Mouse (Mus musculus) heart, adult 8-10 months (tissue): ENCODE data around the gene Gstp3. TPM values are rescaled to one million over a fixed set of nuclear protein-coding genes. Genes with fewer than 3 reads are reported as not detected.
"Not testable (repeated sequence)": the region's sequence is repeated elsewhere in the genome, so short reads cannot be mapped to it uniquely, and the experiment has no call there.

ENCODE experiments used
- DNase-seq: peaks from one replicate; pipeline ENCODE4 v3.0.0; 2022; ENCODE audit warnings: low spot score
- total RNA-seq, 4 experiments: library from RNA; stranded (reverse); gene quantifications; 2 replicates each; pipeline ENCODE4 v1.2.4; 2022

Gene Gstp3
- total RNA-seq, 4 experiments from 2014 or later, result not detected

GRCm38 (mm10) chr19:4040941-4041340, 18.4 kb downstream of the Gstp3 start:
- not testable (repeated sequence) for DNase-seq

- DNase-seq, result peak; percentile 88
Observed at GRCm38 (mm10) chr19:4037788-4038232, 21.6 kb downstream of the Gstp3 start, which contains the start of gene Gstp1. Gene Gstp1 (minus strand): TSS chr19:4037985.

GRCm38 (mm10) chr19:4037154-4037787, 22.1 kb downstream of the Gstp3 start:
- not testable (repeated sequence) for DNase-seq

GRCm38 (mm10) chr19:4036327-4037045, 22.9 kb downstream of the Gstp3 start:
- DNase-seq, result no peak

DNA sequence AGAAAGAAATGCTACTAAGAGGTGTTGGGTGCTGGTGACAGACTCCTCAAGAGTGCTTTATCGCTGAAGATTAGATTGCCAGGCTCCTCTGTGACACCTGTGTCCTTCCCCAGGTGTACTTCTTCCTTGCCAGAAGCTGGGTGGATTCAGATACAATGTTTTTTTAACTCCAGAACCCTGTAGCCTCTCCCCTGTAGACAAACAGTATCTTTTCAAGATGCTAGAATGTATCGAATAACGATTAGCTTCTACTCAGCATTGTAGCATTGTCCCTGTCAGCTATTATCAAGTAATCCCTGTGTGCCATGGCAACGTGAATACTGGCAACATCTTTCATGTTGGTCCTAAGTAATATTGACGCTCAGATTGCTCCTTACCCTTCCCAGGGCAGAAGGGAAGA, 25.6 kb downstream of the Gstp3 start:
- no peak for DNase-seq

DNA sequence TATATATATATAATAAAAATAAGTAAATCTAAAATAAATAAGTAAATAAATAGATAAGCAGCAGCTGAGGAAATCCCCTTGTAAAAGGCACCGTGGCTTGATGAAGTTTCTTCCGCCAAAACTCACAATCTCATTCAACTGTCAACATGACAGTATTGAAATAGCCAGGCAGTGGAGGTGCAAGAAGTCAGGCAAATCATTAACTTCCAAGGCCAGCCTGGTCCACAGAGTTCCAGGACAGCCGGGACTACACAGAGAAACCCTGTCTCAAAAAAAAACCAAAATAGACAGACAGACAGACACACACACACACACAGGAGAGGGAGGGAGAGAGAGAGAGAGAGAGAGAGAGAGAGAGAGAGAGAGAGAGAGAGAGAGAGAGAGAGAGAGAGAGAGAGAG, 26.1 kb downstream of the Gstp3 start:
- no peak for DNase-seq

DNA sequence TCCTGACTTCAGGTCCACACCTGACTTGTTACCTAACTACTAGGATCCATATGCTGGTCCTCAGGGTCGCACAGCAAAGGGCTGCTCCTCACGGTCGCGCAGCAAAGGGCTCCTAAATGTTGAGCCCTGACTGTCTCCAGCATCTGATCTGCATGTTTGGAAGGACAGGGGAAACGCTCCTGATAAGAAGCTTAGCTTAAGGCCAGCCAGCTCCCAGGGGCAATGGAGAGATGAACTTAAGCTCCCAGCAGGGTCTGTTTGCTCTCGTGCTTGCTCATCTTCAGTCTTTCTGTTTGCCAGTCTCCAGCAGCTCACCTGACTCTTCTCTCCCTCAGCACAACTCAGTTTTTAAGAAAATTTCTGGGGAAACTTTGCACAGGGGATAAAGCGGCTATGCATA, 26.7 kb downstream of the Gstp3 start:
- DNase-seq, result no peak

DNA sequence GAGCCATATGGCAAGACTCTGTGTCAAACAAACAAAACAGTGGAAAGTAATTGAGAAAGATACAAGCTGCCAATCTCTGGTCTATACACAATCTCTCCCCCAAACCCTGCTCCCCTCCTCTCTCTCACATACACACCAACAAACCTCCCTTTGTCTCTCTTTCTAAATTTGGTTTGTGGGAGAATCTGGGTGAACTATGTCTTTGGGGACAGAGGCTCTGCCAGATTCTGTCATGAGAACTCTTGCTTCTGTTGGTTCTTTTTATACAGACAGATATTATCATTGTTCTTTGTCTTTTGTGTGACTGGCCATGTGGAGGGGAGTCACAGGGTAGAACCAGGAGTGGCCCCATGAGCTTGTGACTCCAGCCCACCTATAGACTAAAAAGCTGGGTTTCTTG, 31.8 kb downstream of the Gstp3 start:
- DNase-seq, result no peak

DNA sequence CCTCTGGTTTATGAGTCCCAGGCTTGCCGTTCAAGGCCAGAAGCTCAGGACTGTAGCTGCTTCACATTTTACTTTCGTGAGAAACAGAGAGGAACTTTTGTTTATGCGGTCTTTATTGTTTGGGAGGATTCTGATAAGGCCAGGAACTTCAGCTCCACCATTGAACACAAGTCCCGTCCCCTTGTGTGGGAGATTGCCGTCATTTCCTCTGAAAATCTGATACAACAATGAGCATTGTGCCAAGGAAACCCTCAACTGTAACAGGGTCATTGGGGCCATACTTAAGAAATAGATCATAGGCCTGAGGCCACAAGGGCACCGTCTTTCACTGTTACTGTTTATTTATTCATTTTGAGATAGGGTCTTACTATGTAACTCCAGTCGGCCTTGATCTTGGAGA, 36.2 kb downstream of the Gstp3 start:
- no peak for DNase-seq

DNA sequence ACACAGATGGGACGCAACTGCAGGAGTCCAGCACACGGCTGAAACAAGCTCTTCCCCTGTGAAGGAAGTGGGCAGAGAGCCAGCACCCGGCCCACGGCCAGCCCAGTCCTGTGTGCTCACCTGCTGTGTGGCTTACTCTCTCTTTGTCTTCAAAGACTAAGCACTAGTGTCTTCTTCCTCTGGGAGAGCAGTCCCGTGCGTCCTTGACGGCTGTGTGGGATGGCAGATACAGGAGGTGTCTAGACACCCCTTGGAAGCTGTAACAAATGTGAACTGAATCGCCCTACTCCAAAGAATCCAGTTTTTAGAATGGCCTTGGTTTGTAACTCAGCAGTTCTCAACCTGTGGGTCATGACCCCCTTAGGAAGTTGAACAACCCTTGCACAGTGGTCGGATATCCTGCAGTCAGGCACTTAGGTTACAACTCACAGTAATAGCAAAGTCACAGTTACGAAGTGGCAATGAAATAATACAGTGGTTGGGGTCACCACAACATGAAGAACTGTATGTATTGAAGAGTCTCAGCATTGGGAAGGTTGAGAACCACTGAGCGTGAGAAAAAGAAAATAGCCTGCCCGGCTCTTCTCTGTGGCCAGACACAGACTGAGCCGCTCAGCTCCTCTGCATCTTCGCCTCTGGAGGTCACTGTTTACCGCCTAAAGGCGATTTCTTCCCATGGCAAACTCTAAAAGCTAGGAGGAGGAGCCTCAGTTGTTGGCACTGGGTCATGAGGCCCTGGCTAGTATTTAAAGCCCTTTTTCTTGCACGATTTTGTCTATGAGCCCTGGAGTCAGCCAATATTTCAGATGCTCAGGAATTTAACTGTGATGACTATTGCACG, 40.4 kb downstream of the Gstp3 start:
- peak; percentile 90 for DNase-seq

- DNase-seq, result no peak
Observed at GRCm38 (mm10) chr19:4017921-4018587, 41.3 kb downstream of the Gstp3 start.

- no peak for DNase-seq
Observed at GRCm38 (mm10) chr19:4015635-4016034, 43.7 kb downstream of the Gstp3 start.

GRCm38 (mm10) chr19:4014802-4015201, 44.6 kb downstream of the Gstp3 start:
- no peak for DNase-seq

- no peak for DNase-seq
Observed at GRCm38 (mm10) chr19:4013066-4013465, 46.3 kb downstream of the Gstp3 start.

DNA sequence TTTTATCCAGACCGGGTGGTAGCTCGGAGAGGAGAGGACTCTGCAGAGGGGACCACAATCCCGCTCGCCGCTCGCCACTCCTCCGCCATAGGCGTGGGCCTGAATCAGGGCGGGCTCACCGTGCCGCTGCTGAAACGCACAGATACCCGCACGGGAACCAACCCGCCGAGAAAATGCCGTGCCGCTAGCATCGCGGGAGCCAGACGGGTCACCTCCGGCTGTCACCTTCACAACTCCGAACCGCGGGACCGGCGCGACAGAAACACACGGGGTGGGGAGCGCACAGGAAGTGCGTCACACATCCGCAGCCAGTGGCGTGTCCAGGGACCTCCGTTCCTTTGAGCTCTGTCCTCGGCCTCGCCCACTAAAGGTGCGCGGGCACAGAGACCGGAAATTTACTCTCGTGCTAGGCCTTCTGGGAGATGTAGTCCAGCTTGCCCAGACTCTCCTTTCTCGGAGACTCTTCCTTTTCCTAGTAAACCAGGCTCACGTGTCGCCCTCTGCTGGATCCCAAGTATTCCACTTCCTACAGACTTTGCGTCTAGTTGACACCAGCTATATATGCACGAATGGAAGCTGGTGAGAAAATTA, 46.8 kb downstream of the Gstp3 start, which contains the start of gene Ndufv1:
Ndufv1 (minus strand) TSS at position 375 of the 591 bp plus-strand sequence.
- peak; percentile 99 for DNase-seq

DNA sequence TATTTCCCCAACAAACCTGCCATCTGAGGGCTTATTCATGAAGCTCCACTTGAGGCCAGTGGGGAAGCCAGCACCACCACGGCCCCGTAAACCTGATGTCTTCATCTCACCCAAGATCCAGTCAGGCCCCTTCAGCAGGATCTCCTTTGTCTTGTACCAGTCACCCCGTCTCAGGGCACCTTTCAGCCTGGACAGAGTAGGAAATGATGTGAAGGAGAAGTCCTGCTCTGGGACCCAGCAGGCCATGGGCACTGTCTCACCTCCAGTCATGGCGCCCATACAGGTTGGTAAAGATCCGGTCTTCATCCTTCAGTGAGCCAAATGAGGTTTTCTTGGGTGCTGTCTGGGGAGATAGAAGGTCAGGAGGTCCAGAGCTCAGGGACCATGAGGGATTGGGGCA, 48.3 kb downstream of the Gstp3 start:
- DNase-seq, result no peak

Other genes with a start within 250 kb of the Gstp3 start
- gene Chka, start 207.8 kb downstream of the Gstp3 start, total RNA-seq, result 10 to 100 TPM in 1 of 4 experiments, 1 to 10 TPM in 3; 8.3 to 10.4 (median 8.7) TPM
- gene Tcirg1, start 152.4 kb downstream of the Gstp3 start, total RNA-seq, result 10 to 100 TPM in 2 of 4 experiments, 1 to 10 TPM in 2; 8.5 to 13.9 (median 9.3) TPM
- 100 to 1,000 TPM; 481 to 543 (median 507) TPM for gene Ndufs8, start 146.8 kb downstream of the Gstp3 start, total RNA-seq
- gene Aldh3b1, start 129.8 kb downstream of the Gstp3 start, total RNA-seq, result 1 to 10 TPM in 3 of 4 experiments, under 1 TPM in 1; 0.76 to 2.2 (median 1.6) TPM
- gene Unc93b1, start 124.4 kb downstream of the Gstp3 start, total RNA-seq, result 10 to 100 TPM; 11.1 to 19.2 (median 13.7) TPM
- 1 to 10 TPM in 1 of 4 experiments, under 1 TPM in 3; 0.35 to 1.2 (median 0.55) TPM for gene Aldh3b3, start 100.9 kb downstream of the Gstp3 start, total RNA-seq
- under 1 TPM in 2 of 4 experiments, not detected in 2; 0.19 to 0.23 TPM for gene Aldh3b2, start 87.2 kb downstream of the Gstp3 start, total RNA-seq
- gene Acy3, start 73.0 kb downstream of the Gstp3 start, total RNA-seq, result 10 to 100 TPM; 24.2 to 32.4 (median 28.4) TPM
- not detected for gene Tbx10, start 66.8 kb downstream of the Gstp3 start, total RNA-seq
- gene Nudt8, start 59.0 kb downstream of the Gstp3 start, total RNA-seq, result 100 to 1,000 TPM; 134 to 165 (median 153) TPM
- gene Gm49405, start 58.9 kb downstream of the Gstp3 start, total RNA-seq, result 1 to 10 TPM in 1 of 4 experiments, under 1 TPM in 3; 0.69 to 1.6 (median 0.81) TPM
- gene Doc2g, start 56.3 kb downstream of the Gstp3 start, total RNA-seq, result 100 to 1,000 TPM; 255 to 281 (median 261) TPM
- gene Ndufv1, start 46.8 kb downstream of the Gstp3 start, total RNA-seq, result 1,000 to 10,000 TPM; 1,087 to 1,207 (median 1,176) TPM
- gene Gstp1, start 21.6 kb downstream of the Gstp3 start, total RNA-seq, result 100 to 1,000 TPM; 355 to 468 (median 390) TPM
- gene Gstp2, start 13.5 kb downstream of the Gstp3 start, total RNA-seq, result 100 to 1,000 TPM; 131 to 147 (median 142) TPM
- gene Cabp2, start 22.0 kb upstream of the Gstp3 start, total RNA-seq, result not detected
- 10 to 100 TPM; 33.6 to 43.4 (median 39.5) TPM for gene Cdk2ap2, start 37.6 kb upstream of the Gstp3 start, total RNA-seq
- 10 to 100 TPM; 17.0 to 22.1 (median 18.3) TPM for gene Pitpnm1, start 40.4 kb upstream of the Gstp3 start, total RNA-seq
- gene Aip, start 66.3 kb upstream of the Gstp3 start, total RNA-seq, result 10 to 100 TPM; 65.9 to 79.6 (median 70.7) TPM
- gene Gpr152, start 80.2 kb upstream of the Gstp3 start, total RNA-seq, result not detected
- gene Cabp4, start 84.5 kb upstream of the Gstp3 start, total RNA-seq, result not detected
- 10 to 100 TPM; 34.9 to 55.9 (median 42.8) TPM for gene Coro1b, start 89.0 kb upstream of the Gstp3 start, total RNA-seq
- 1 to 10 TPM in 3 of 4 experiments, under 1 TPM in 1; 0.73 to 2.4 (median 1.3) TPM for gene Ptprcap, start 94.0 kb upstream of the Gstp3 start, total RNA-seq
- 10 to 100 TPM; 15.6 to 17.9 (median 17.0) TPM for gene Rps6kb2, start 103.8 kb upstream of the Gstp3 start, total RNA-seq
- gene Carns1, start 115.9 kb upstream of the Gstp3 start, total RNA-seq, result 10 to 100 TPM; 28.3 to 37.5 (median 30.5) TPM
- 10 to 100 TPM in 2 of 4 experiments, 1 to 10 TPM in 2; 8.6 to 19.6 (median 12.4) TPM for gene Tbc1d10c, start 131.7 kb upstream of the Gstp3 start, total RNA-seq
- gene Ppp1ca, start 132.5 kb upstream of the Gstp3 start, total RNA-seq, result 100 to 1,000 TPM; 261 to 310 (median 281) TPM
- 1 to 10 TPM; 5.3 to 6.2 (median 5.6) TPM for gene Rad9a, start 142.1 kb upstream of the Gstp3 start, total RNA-seq
- 1 to 10 TPM in 2 of 4 experiments, under 1 TPM in 2; 0.57 to 1.6 (median 1.0) TPM for gene Clcf1, start 154.7 kb upstream of the Gstp3 start, total RNA-seq
- gene AC109138.7, start 154.8 kb upstream of the Gstp3 start, total RNA-seq, result under 1 TPM in 1 of 4 experiments, not detected in 3; 0.87 TPM
- gene Pold4, start 172.3 kb upstream of the Gstp3 start, total RNA-seq, result 10 to 100 TPM; 11.9 to 17.5 (median 14.3) TPM
- 10 to 100 TPM in 2 of 4 experiments, 1 to 10 TPM in 2; 6.1 to 11.4 (median 8.1) TPM for gene Ssh3, start 209.6 kb upstream of the Gstp3 start, total RNA-seq
- gene Ankrd13d, start 223.6 kb upstream of the Gstp3 start, total RNA-seq, result 1 to 10 TPM in 1 of 4 experiments, under 1 TPM in 3; 0.59 to 2.1 (median 0.80) TPM
- 10 to 100 TPM; 48.7 to 55.9 (median 50.7) TPM for gene Grk2, start 246.7 kb upstream of the Gstp3 start, total RNA-seq